Mouse (Mus musculus) hindbrain, embryonic 11.5 days (tissue): ENCODE data around the gene Pigh. TPM values are rescaled to one million over a fixed set of nuclear protein-coding genes. Genes with fewer than 3 reads are reported as not detected.

Experiments used
- ATAC-seq: fragments of 200-750 bp; cut with Nextera tagmentation; 2 replicates; pipeline ENCODE4 v1.8.0; 2017; ENCODE audit warnings: mild to moderate bottlenecking, moderate TSS enrichment, moderate library complexity; ENCODE audit not compliant: low FRiP score
- DNase-seq: peaks from one replicate; pipeline ENCODE4 v3.0.0-alpha.2; 2015; ENCODE audit warnings: low spot score
- H3K27ac ChIP-seq: fragments of 300-500 bp; sonication (generic); 2 replicates; pipeline ENCODE4 v1.5.1; 2014; ENCODE audit warnings: mild to moderate bottlenecking, low read depth, low read length
- H3K27me3 ChIP-seq: fragments of 300-500 bp; sonication (generic); 2 replicates; pipeline ENCODE4 v1.6.1; 2014; ENCODE audit warnings: mild to moderate bottlenecking, low read length, moderate library complexity, mixed read lengths; ENCODE audit not compliant: control insufficient read depth, insufficient read depth
- H3K36me3 ChIP-seq: fragments of 300-500 bp; sonication (generic); 2 replicates; pipeline ENCODE4 v1.6.1; 2014; ENCODE audit warnings: mild to moderate bottlenecking, low read length, moderate library complexity, mixed read lengths; ENCODE audit not compliant: control insufficient read depth, insufficient read depth
- H3K4me1 ChIP-seq: fragments of 300-500 bp; sonication (generic); replicated peaks from 2 replicates; pipeline ENCODE4 v1.6.1; 2014; ENCODE audit warnings: low read length, mixed read lengths; ENCODE audit not compliant: control insufficient read depth, insufficient read depth
- H3K4me2 ChIP-seq: fragments of 300-500 bp; sonication (generic); replicated peaks from 2 replicates; pipeline ENCODE4 v1.6.1; 2014; ENCODE audit warnings: mild to moderate bottlenecking, low read depth, low read length
- H3K4me3 ChIP-seq: fragments of 300-500 bp; sonication (generic); 2 replicates; pipeline ENCODE4 v1.5.1; 2014; ENCODE audit warnings: low read depth, low read length
- H3K9ac ChIP-seq: fragments of 300-500 bp; sonication (generic); 2 replicates; pipeline ENCODE4 v1.6.1; 2014; ENCODE audit warnings: low read depth, low read length
- H3K9me3 ChIP-seq: fragments of 300-500 bp; sonication (generic); 2 replicates; pipeline ENCODE4 v1.6.1; 2016; ENCODE audit warnings: low read length; ENCODE audit not compliant: control insufficient read depth
- WGBS: fragments of 180-500 bp; shearing (Covaris S2); extraction: QIAGEN DNeasy Blood & Tissue Kit; methylation state at CpG from one replicate; pipeline ENCODE4 v1.1.7; 2014; 5-methylcytosine and 5-hydroxymethylcytosine counted together
- polyA plus RNA-seq: library from polyadenylated mRNA; unstranded; fragments of >200 nt; fragmentation: Nextera tagmentation; extraction: Ambion mirVana; gene quantifications from 2 replicates; pipeline ENCODE4 v1.2.1, GENCODE M21; 2014

Gene Pigh
- polyA plus RNA-seq = 26.3 and 30.1 TPM in 2 replicates

DNA sequence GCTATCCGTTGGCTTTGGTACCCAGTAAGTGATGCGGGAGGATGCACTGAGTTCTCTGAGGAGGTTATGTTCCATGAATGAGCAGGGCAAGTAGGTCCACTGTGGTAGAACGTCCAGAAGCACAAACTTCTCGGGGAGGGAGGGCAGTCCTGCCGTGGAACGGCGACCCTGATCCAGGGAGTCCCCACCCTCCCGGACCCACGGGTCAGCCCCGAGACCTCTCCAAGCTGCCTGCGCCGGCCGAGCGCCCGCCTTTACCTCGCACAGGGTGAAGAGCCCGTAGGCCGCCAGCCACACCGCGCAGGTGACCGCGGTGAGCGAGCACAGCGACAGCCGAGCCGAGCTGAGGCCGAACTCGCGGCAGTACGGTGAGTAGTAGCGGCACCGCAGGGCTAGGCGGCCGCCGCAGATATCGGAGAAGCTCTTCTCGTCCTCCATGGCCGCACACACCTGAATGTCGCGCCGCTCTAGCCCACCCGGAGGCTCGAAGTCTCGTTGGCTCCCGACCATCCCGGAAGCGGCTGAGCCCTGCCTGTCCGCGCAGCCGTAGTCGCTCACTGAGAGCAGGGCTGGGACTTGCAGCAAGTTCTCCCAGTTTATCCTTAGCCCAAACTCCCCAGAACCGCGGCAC, at the start of gene Pigh:
TSS of gene Pigh (minus strand) at position 470 of the 631 bp plus-strand sequence.
- Histone ChIP-seq H3K27ac (no peak within 1 kb of the TSS; the same call in 1 of the 2 replicates), H3K27me3 (no peaks in the 10 kb centered on the region), H3K9ac (peak within 1 kb of the TSS; percentile 95), H3K4me1 (no peaks in the 10 kb centered on the region; the same call in 1 of the 2 replicates), H3K4me2 (peak within 1 kb of the TSS; percentile 76), H3K4me3 (peak within 1 kb of the TSS; percentile 95), H3K36me3 (no peaks in the 10 kb centered on the region), H3K9me3 (no peaks in the 10 kb centered on the region)
- 0% methylated on average over 38 of the region's 53 CpGs for WGBS
- peak; percentile 96 for ATAC-seq
- DNase-seq = peak; percentile 90

DNA sequence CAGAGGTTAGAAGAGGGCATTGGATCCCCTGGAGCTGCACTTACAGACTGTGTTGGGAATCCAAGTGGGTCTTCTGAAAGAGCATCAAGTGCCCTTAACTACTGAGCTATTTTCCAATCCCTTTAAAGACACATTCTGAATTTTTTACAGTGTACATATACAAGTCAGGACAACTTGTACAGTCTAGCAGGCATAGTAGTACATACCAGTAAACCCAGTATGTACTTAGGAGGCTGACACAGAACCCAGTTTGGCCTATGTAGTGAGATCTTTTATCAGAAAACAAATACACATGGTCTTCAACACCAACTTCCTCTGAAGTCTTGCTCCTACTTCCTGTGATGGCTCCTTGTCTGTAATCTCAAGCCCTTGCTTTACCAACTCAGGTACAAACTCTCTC, 49.5 kb upstream of the Pigh start:
- H3K4me3 ChIP-seq = no peak overlapping the region
- no peaks in the 10 kb centered on the region for H3K27me3 ChIP-seq
- DNase-seq (no peak), ATAC-seq (no peak)
- no peak overlapping the region for H3K9ac ChIP-seq
- no peaks in the 10 kb centered on the region for H3K36me3 ChIP-seq
- H3K27ac ChIP-seq = no peak overlapping the region
- no peaks in the 10 kb centered on the region for H3K9me3 ChIP-seq
- no peaks in the 10 kb centered on the region for H3K4me1 ChIP-seq
- H3K4me2 ChIP-seq = no peak overlapping the region

DNA sequence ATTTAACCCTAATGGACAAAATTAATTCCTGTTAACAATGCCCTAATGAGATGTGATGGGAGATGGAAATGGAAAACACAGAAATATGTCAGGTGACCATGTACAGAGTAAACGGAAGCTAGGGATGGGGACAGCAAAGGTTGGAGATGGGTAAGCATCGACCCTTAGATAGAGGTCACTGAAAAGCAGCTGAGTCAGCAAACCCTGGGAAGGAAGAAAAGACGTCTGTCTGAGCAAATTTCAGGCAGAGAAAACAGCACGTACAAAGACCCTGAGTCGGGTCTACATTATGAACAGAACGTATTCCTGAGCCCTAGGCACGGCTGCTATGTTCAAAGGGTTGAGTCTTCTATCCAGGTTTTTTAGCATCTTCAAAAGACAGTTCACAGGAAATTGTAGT, 47.5 kb upstream of the Pigh start:
- DNase-seq = no peak
- 67% methylated on average over 7 of the region's 7 CpGs for WGBS
- Histone ChIP-seq H3K4me3 (no peak overlapping the region), H3K9ac (no peak overlapping the region), H3K4me1 (no peaks in the 10 kb centered on the region), H3K9me3 (no peaks in the 10 kb centered on the region), H3K36me3 (no peaks in the 10 kb centered on the region), H3K27me3 (peaks cover 8% of the 10 kb centered on the region), H3K27ac (no peak overlapping the region), H3K4me2 (no peak overlapping the region)
- ATAC-seq = no peak

DNA sequence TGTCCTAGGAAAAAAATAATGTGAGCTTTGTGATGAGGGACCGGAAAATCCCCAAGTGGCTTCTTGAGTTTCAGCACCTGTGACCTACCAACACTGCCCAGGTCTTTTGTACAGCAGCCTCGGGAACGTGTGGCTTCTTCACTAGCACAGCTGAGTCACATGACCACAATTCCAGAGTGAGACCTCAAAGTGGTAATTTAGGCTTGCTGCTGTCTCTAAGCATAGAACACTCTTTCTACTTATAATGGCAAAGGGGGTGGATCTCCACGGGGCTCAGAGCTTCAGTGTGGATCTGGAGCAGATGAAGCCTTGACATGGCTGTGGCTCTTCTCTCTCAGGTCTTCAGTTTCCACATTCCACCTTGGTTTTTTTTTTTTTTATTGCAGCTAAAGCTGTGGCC, 45.7 kb upstream of the Pigh start:
- no peak overlapping the region for H3K27ac ChIP-seq
- DNase-seq = no peak
- H3K36me3 ChIP-seq = no peaks in the 10 kb centered on the region
- peaks cover 2% of the 10 kb centered on the region; the same call in 1 of the 2 replicates for H3K4me1 ChIP-seq
- no peak overlapping the region for H3K9ac ChIP-seq
- H3K4me3 ChIP-seq = no peak overlapping the region
- no peak for ATAC-seq
- H3K27me3 ChIP-seq = peaks cover 25% of the 10 kb centered on the region
- 50% methylated on average over 4 of the region's 4 CpGs for WGBS
- no peak overlapping the region for H3K4me2 ChIP-seq
- H3K9me3 ChIP-seq = no peaks in the 10 kb centered on the region

DNA sequence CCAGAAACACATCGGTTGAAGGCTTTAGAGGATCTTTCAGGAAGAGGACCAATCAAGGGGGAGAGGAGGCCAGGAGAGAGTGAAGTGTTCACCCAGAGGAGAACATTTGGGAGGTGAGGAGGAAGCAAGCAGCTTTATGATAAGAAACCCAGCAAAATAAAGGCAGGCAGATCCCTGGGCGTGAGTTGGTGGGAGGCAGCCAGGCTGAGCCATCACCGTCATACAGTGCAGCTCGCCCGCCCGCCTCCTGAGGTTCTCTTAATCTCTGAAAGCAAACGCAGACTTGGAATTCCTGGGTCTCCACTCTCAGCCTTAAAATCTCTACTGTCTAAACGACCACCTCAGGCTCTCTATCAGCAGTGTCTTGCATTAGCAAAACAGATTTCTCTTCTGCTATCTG, 45.2 kb upstream of the Pigh start:
- Histone ChIP-seq H3K9me3 (no peaks in the 10 kb centered on the region), H3K27ac (no peak overlapping the region)

GRCm38 (mm10) chr12:79131706-79132460, 42.4 kb upstream of the Pigh start:
- no peak for ATAC-seq
- H3K4me1 ChIP-seq = peaks cover 2% of the 10 kb centered on the region; the same call in 1 of the 2 replicates
- H3K9me3 ChIP-seq = no peaks in the 10 kb centered on the region
- peaks cover 25% of the 10 kb centered on the region for H3K27me3 ChIP-seq
- whole genome bisulfite sequencing = 23% methylated on average over 5 of the region's 5 CpGs
- H3K27ac ChIP-seq = no peak overlapping the region
- H3K4me3 ChIP-seq = peak overlapping the region; percentile 36
- H3K36me3 ChIP-seq = no peaks in the 10 kb centered on the region
- peak; percentile 8 for DNase-seq
- H3K4me2 ChIP-seq = peak overlapping the region; percentile 69; the same call in 1 of the 2 replicates
- H3K9ac ChIP-seq = no peak overlapping the region

More for the DNA sequence above, 45.2 kb upstream of the Pigh start:
- H3K9ac ChIP-seq = no peak overlapping the region
- no peaks in the 10 kb centered on the region for H3K36me3 ChIP-seq
- DNase-seq (no peak), ATAC-seq (no peak)
- no peak overlapping the region for H3K4me2 ChIP-seq
- H3K4me3 ChIP-seq = no peak overlapping the region
- WGBS = 43% methylated on average over 8 of the region's 8 CpGs
- H3K27me3 ChIP-seq = peaks cover 25% of the 10 kb centered on the region
- peaks cover 2% of the 10 kb centered on the region; the same call in 1 of the 2 replicates for H3K4me1 ChIP-seq

GRCm38 (mm10) chr12:79131178-79131675, 41.8 kb upstream of the Pigh start:
- ATAC-seq (no peak), DNase-seq (peak; percentile 57)
- 1% methylated on average over 22 of the region's 22 CpGs for WGBS
- peak overlapping the region; percentile 36 for H3K4me3 ChIP-seq
- peaks cover 2% of the 10 kb centered on the region; the same call in 1 of the 2 replicates for H3K4me1 ChIP-seq
- H3K9ac ChIP-seq = peak overlapping the region; percentile 45; the same call in 1 of the 2 replicates
- H3K9me3 ChIP-seq = no peaks in the 10 kb centered on the region
- peaks cover 25% of the 10 kb centered on the region for H3K27me3 ChIP-seq
- no peak overlapping the region for H3K27ac ChIP-seq
- no peaks in the 10 kb centered on the region for H3K36me3 ChIP-seq
- peak overlapping the region; percentile 69 for H3K4me2 ChIP-seq

GRCm38 (mm10) chr12:79130299-79131177, 41.1 kb upstream of the Pigh start, which contains the start of gene Arg2:
TSS of gene Arg2 (plus strand) at chr12:79130777.
- Histone ChIP-seq H3K4me1 (peaks cover 2% of the 10 kb centered on the region; the same call in 1 of the 2 replicates), H3K9ac (peak within 1 kb of the TSS; percentile 45; the same call in 1 of the 2 replicates), H3K36me3 (no peaks in the 10 kb centered on the region), H3K4me3 (peak within 1 kb of the TSS; percentile 36), H3K27me3 (peaks cover 25% of the 10 kb centered on the region), H3K4me2 (peak within 1 kb of the TSS; percentile 69), H3K9me3 (no peaks in the 10 kb centered on the region), H3K27ac (no peak within 1 kb of the TSS)
- ATAC-seq (peak; percentile 94), DNase-seq (peak; percentile 82)
- under 1% methylated on average over 47 of the region's 47 CpGs for WGBS
